Mouse (Mus musculus): ENCODE results near the gene Cox7a1. TPM values are rescaled to one million over a fixed set of nuclear protein-coding genes. Genes with fewer than 3 reads are reported as not detected.

The Cox7a1 gene
- polyA plus RNA-seq, 2 experiments = 3.5 to 5.5 TPM

GRCm38 (mm10) chr7:30154040-30154439, 29.9 kb upstream of the Cox7a1 start:
- no peak overlapping the region for H3K27ac ChIP-seq
- TF ChIP-seq EP300 (IDR thresholded peaks at IDR 0.05; ENCODE audit: low read depth) (no peak), CTCF (IDR thresholded peaks at IDR 0.05; ENCODE audit: low read depth) (peak; percentile 33; the same call in 1 of the 2 replicates)
- ATAC-seq (ENCODE audit: insufficient read depth) = no peak
- H3K36me3 ChIP-seq (replicated peaks; ENCODE audit: control insufficient read depth, insufficient read depth, low read depth) = peaks cover 11% of the 10 kb centered on the region
- DNase-seq (ENCODE audit: low read depth in 3 of 3, low spot score in 3 of 3) = no peak
- 81% methylated on average over 1 of the region's 1 CpGs for WGBS (ENCODE audit: insufficient replicate concordance)
- H3K4me2 ChIP-seq (ENCODE audit: low read depth) = no peak overlapping the region
- no peak overlapping the region for H3K4me3 ChIP-seq (ENCODE audit: insufficient read depth in 1 of 2, low read depth in 2 of 2, low read length in 2 of 2)
- H3K27me3 ChIP-seq (ENCODE audit: control insufficient read depth, insufficient read depth, low read length) = no peaks in the 10 kb centered on the region
- no peaks in the 10 kb centered on the region for H3K4me1 ChIP-seq (replicated peaks; ENCODE audit: control insufficient read depth in 2 of 2, insufficient read depth in 2 of 2, low read length in 1 of 2)
- H3K9ac ChIP-seq (replicated peaks) = no peak overlapping the region
- peaks cover 35% of the 10 kb centered on the region for H3K9me3 ChIP-seq (ENCODE audit: control insufficient read depth, low read length)

GRCm38 (mm10) chr7:30155507-30155906, 28.4 kb upstream of the Cox7a1 start:
- no peak overlapping the region for H3K9ac ChIP-seq (replicated peaks)
- peaks cover 29% of the 10 kb centered on the region for H3K9me3 ChIP-seq (ENCODE audit: control insufficient read depth, low read length)
- TF ChIP-seq CTCF (IDR thresholded peaks at IDR 0.05; ENCODE audit: low read depth) = peak; percentile 10; the same call in 1 of the 2 replicates
- no peak for TF ChIP-seq EP300 (IDR thresholded peaks at IDR 0.05; ENCODE audit: low read depth)
- no peak overlapping the region for H3K27ac ChIP-seq
- no peak overlapping the region for H3K4me2 ChIP-seq (ENCODE audit: low read depth)
- no peaks in the 10 kb centered on the region for H3K4me1 ChIP-seq (replicated peaks; ENCODE audit: control insufficient read depth in 2 of 2, insufficient read depth in 2 of 2, low read length in 1 of 2)
- H3K27me3 ChIP-seq (ENCODE audit: control insufficient read depth, insufficient read depth, low read length) = no peaks in the 10 kb centered on the region
- H3K36me3 ChIP-seq (replicated peaks; ENCODE audit: control insufficient read depth, insufficient read depth, low read depth) = peaks cover 22% of the 10 kb centered on the region
- ATAC-seq (ENCODE audit: insufficient read depth) (no peak), DNase-seq (ENCODE audit: low read depth in 3 of 3, low spot score in 3 of 3) (no peak)
- no peak overlapping the region for H3K4me3 ChIP-seq (ENCODE audit: insufficient read depth in 1 of 2, low read depth in 2 of 2, low read length in 2 of 2)
- 82% methylated on average over 3 of the region's 3 CpGs for WGBS (ENCODE audit: insufficient replicate concordance)

- WGBS (ENCODE audit: insufficient replicate concordance) = 90% methylated on average over 5 of the region's 5 CpGs
- Histone ChIP-seq H3K9ac (replicated peaks) (no peak overlapping the region), H3K36me3 (replicated peaks; ENCODE audit: control insufficient read depth, insufficient read depth, low read depth) (peaks cover 50% of the 10 kb centered on the region), H3K27ac (no peak overlapping the region), H3K4me2 (ENCODE audit: low read depth) (no peak overlapping the region), H3K27me3 (ENCODE audit: control insufficient read depth, insufficient read depth, low read length) (no peaks in the 10 kb centered on the region), H3K9me3 (ENCODE audit: control insufficient read depth, low read length) (peaks cover 15% of the 10 kb centered on the region), H3K4me1 (replicated peaks; ENCODE audit: control insufficient read depth in 2 of 2, insufficient read depth in 2 of 2, low read length in 1 of 2) (peaks cover 3 to 5% of the 10 kb centered on the region in 2 experiments; a peak in 3 of 4 replicates), H3K4me3 (ENCODE audit: insufficient read depth in 1 of 2, low read depth in 2 of 2, low read length in 2 of 2) (no peak overlapping the region)
- no peak for ATAC-seq (ENCODE audit: insufficient read depth)
- DNase-seq (ENCODE audit: low read depth in 3 of 3, low spot score in 3 of 3) = no peak
- TF ChIP-seq CTCF (IDR thresholded peaks at IDR 0.05; ENCODE audit: low read depth) = peak; percentile 16; the same call in 1 of the 2 replicates
- no peak for TF ChIP-seq EP300 (IDR thresholded peaks at IDR 0.05; ENCODE audit: low read depth)
Measured at GRCm38 (mm10) chr7:30163113-30163512, 20.8 kb upstream of the Cox7a1 start.

GRCm38 (mm10) chr7:30164745-30165144, 19.2 kb upstream of the Cox7a1 start:
- H3K4me1 ChIP-seq (replicated peaks; ENCODE audit: control insufficient read depth in 2 of 2, insufficient read depth in 2 of 2, low read length in 1 of 2) = peaks cover 5 to 10% of the 10 kb centered on the region in 2 experiments; a peak in 3 of 4 replicates
- H3K27me3 ChIP-seq (ENCODE audit: control insufficient read depth, insufficient read depth, low read length) = no peaks in the 10 kb centered on the region
- H3K9ac ChIP-seq (replicated peaks) = no peak overlapping the region
- TF ChIP-seq EP300 (IDR thresholded peaks at IDR 0.05; ENCODE audit: low read depth) = no peak
- no peak for TF ChIP-seq CTCF (IDR thresholded peaks at IDR 0.05; ENCODE audit: low read depth)
- peaks cover 15% of the 10 kb centered on the region for H3K9me3 ChIP-seq (ENCODE audit: control insufficient read depth, low read length)
- peaks cover 39% of the 10 kb centered on the region for H3K36me3 ChIP-seq (replicated peaks; ENCODE audit: control insufficient read depth, insufficient read depth, low read depth)
- no peak overlapping the region for H3K27ac ChIP-seq
- 92% methylated on average over 2 of the region's 2 CpGs for WGBS (ENCODE audit: insufficient replicate concordance)
- DNase-seq (ENCODE audit: low read depth in 3 of 3, low spot score in 3 of 3) (no peak), ATAC-seq (ENCODE audit: insufficient read depth) (no peak)
- H3K4me3 ChIP-seq (ENCODE audit: insufficient read depth in 1 of 2, low read depth in 2 of 2, low read length in 2 of 2) = no peak overlapping the region
- no peak overlapping the region for H3K4me2 ChIP-seq (ENCODE audit: low read depth)

- peak overlapping the region; percentile 85 to 100 for H3K4me3 ChIP-seq (ENCODE audit: insufficient read depth in 1 of 2, low read depth in 2 of 2, low read length in 2 of 2)
- H3K27ac ChIP-seq = peak overlapping the region; percentile 72
- peaks cover 4% of the 10 kb centered on the region for H3K36me3 ChIP-seq (replicated peaks; ENCODE audit: control insufficient read depth, insufficient read depth, low read depth)
- peaks cover 12 to 13% of the 10 kb centered on the region in 2 experiments for H3K4me1 ChIP-seq (replicated peaks; ENCODE audit: control insufficient read depth in 2 of 2, insufficient read depth in 2 of 2, low read length in 1 of 2)
- H3K9ac ChIP-seq (replicated peaks) = peak overlapping the region; percentile 95
- H3K27me3 ChIP-seq (ENCODE audit: control insufficient read depth, insufficient read depth, low read length) = no peaks in the 10 kb centered on the region
- WGBS (ENCODE audit: insufficient replicate concordance) = 1% methylated on average over 21 of the region's 21 CpGs
- DNase-seq (ENCODE audit: low read depth in 3 of 3, low spot score in 3 of 3) (peak in 2 of 3 experiments; percentile 26), ATAC-seq (ENCODE audit: insufficient read depth) (peak; percentile 29)
- peak overlapping the region; percentile 71 for H3K4me2 ChIP-seq (ENCODE audit: low read depth)
- TF ChIP-seq CTCF (IDR thresholded peaks at IDR 0.05; ENCODE audit: low read depth) = no peak
- TF ChIP-seq EP300 (IDR thresholded peaks at IDR 0.05; ENCODE audit: low read depth) = no peak
- H3K9me3 ChIP-seq (ENCODE audit: control insufficient read depth, low read length) = no peaks in the 10 kb centered on the region; the same call in 1 of the 2 replicates
Measured at GRCm38 (mm10) chr7:30168914-30169582, 14.9 kb upstream of the Cox7a1 start.
